Mouse (Mus musculus) neural tube, embryonic 11.5 days (tissue): ENCODE measurements around the gene Twf1. TPM values are rescaled to one million over a fixed set of nuclear protein-coding genes. Genes with fewer than 3 reads are reported as not detected.
A peak's percentile ranks its signal among the peaks of the same experiment; 100 is the strongest.

Source experiments
- ATAC-seq: fragments of 200-750 bp; cut with Nextera tagmentation; 2 replicates; pipeline ENCODE4 v1.8.0; 2017; ENCODE audit warnings: moderate number of reproducible peaks, mild to moderate bottlenecking, moderate TSS enrichment, moderate library complexity; ENCODE audit not compliant: insufficient read depth, low FRiP score, low TSS enrichment
- DNase-seq: peaks from one replicate; pipeline ENCODE4 v3.0.0-alpha.2; 2015; ENCODE audit warnings: low spot score
- H3K27ac ChIP-seq: fragments of 300-500 bp; sonication (generic); 2 replicates; pipeline ENCODE4 v1.5.1; 2014; ENCODE audit warnings: low read depth, mild to moderate bottlenecking, low read length
- H3K27me3 ChIP-seq: fragments of 300-500 bp; sonication (generic); 2 replicates; pipeline ENCODE4 v1.6.1; 2014; ENCODE audit warnings: mild to moderate bottlenecking, low read length, mixed read lengths; ENCODE audit not compliant: control insufficient read depth, insufficient read depth
- H3K36me3 ChIP-seq: fragments of 300-500 bp; sonication (generic); 2 replicates; pipeline ENCODE4 v1.6.1; 2014; ENCODE audit warnings: mild to moderate bottlenecking, low read length, moderate library complexity, mixed read lengths; ENCODE audit not compliant: control insufficient read depth, insufficient read depth
- H3K4me1 ChIP-seq: fragments of 300-500 bp; sonication (generic); 2 replicates; pipeline ENCODE4 v1.6.1; 2014; ENCODE audit warnings: low read length, mixed read lengths; ENCODE audit not compliant: control insufficient read depth, insufficient read depth
- H3K4me2 ChIP-seq: fragments of 300-500 bp; sonication (generic); 2 replicates; pipeline ENCODE4 v1.6.1; 2014; ENCODE audit warnings: low read depth, mild to moderate bottlenecking, moderate library complexity
- H3K4me3 ChIP-seq: fragments of 300-500 bp; sonication (generic); 2 replicates; pipeline ENCODE4 v1.5.1; 2014; ENCODE audit warnings: low read depth, low read length
- H3K9ac ChIP-seq: fragments of 300-500 bp; sonication (generic); 2 replicates; pipeline ENCODE4 v1.6.1; 2014; ENCODE audit warnings: mild to moderate bottlenecking, low read length
- H3K9me3 ChIP-seq: fragments of 300-500 bp; sonication (generic); 2 replicates; pipeline ENCODE4 v1.6.1; 2016; ENCODE audit warnings: low read length; ENCODE audit not compliant: control insufficient read depth
- WGBS: fragments of 180-500 bp; shearing (Covaris S2); extraction: QIAGEN DNeasy Blood & Tissue Kit; methylation state at CpG from one replicate; pipeline ENCODE4 v1.1.7; 2014; 5-methylcytosine and 5-hydroxymethylcytosine counted together
- polyA plus RNA-seq: library from polyadenylated mRNA; unstranded; fragments of >200 nt; fragmentation: Nextera tagmentation; extraction: Ambion mirVana; gene quantifications from 2 replicates; pipeline ENCODE4 v1.2.1, GENCODE M21; 2014

Gene Twf1
- polyA plus RNA-seq, 1 experiment from 2014 or later: 107 TPM

DNA sequence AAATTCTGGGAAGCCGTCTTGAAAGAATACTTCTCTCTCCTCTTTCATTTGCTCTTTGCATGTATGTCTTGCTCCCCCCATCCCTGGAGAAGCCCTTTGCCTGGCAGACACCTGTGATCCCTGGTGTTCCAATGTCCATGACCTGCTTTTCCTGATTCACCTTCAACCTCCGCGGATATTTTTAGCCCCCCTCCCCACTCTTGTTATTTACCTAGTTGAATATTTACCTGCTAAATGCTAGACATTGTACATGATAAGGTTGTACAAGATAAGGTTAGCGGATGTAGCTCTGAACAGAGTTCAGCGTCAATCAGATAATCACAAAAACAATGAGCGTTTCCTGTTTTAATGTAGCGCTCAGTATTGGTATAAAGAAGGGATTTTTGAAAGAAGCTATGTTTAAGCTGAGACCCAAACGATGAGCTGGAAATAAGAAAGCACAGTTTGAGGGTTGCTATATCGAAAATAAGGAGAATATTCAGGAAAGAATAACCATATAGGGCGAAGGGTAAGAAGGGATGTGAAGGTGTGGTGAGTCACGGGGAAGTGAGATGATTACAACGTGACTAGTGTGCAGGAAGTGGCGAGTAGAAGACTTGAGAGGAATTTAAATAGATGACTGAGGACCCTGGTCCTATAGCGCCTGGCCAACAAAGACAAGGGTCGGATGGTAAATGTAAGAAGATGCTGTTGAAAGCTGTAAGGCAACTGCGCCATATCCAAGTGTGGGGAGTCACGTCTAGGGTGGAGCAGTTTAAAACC, 30.6 kb downstream of the Twf1 start:
- DNase-seq: no peak
- no peaks in the 10 kb centered on the region for H3K9me3 ChIP-seq
- no peaks in the 10 kb centered on the region for H3K4me1 ChIP-seq
- no peaks in the 10 kb centered on the region for H3K36me3 ChIP-seq
- no peak overlapping the region for H3K4me3 ChIP-seq
- no peak for ATAC-seq
- 87% methylated on average over 17 of the region's 17 CpGs for WGBS
- no peaks in the 10 kb centered on the region for H3K27me3 ChIP-seq
- no peak overlapping the region for H3K9ac ChIP-seq
- no peak overlapping the region for H3K27ac ChIP-seq
- H3K4me2 ChIP-seq: no peak overlapping the region

DNA sequence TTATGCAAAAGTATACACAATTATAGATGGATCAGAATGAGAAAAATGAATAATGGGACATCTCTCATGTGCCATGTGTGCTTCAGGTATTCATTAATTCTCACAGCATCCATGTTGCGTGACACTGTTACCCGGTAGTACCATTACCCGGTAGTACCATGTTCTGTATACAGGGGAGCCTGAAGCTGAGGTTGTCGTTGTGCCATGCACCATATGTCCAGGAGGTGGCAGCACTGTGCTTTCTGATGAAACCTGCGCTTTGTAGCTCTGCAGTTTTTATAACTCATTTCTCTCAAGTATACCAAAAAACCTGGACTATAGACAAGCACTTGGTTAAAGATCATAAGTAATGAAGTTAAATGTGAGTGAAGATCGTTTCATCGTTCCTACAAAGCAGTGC, 32.2 kb downstream of the Twf1 start:
- no peak overlapping the region for H3K9ac ChIP-seq
- H3K9me3 ChIP-seq: no peaks in the 10 kb centered on the region
- no peak overlapping the region for H3K4me2 ChIP-seq
- no peak overlapping the region for H3K27ac ChIP-seq
- peak; percentile 86 for DNase-seq
- H3K4me1 ChIP-seq: no peaks in the 10 kb centered on the region
- ATAC-seq: peak; percentile 81
- no peak overlapping the region for H3K4me3 ChIP-seq
- WGBS: 21% methylated on average over 7 of the region's 7 CpGs
- H3K36me3 ChIP-seq: no peaks in the 10 kb centered on the region
- no peaks in the 10 kb centered on the region for H3K27me3 ChIP-seq

DNA sequence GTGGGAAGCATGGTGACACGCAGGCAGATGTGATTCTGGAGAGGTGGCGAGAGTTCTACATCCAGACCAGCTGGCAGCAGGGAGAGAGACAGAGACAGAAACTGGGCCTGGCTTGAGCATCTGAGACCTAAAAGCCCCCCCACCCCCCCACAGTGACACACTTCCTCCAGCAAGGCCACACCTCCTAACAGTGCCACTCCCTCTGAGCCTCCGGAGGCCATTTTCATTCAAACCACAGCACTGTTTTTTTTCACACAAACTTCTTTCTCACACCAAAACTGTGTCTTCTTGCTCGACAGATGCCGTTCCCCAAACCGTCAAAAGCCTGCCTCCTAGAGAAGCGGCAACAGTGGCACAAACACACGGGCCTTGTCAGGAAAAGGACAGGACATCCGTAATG, 36.2 kb downstream of the Twf1 start:
- Histone ChIP-seq H3K4me1 (no peaks in the 10 kb centered on the region), H3K27me3 (no peaks in the 10 kb centered on the region), H3K4me3 (no peak overlapping the region), H3K36me3 (no peaks in the 10 kb centered on the region), H3K9ac (no peak overlapping the region), H3K9me3 (peaks cover 4% of the 10 kb centered on the region), H3K4me2 (no peak overlapping the region), H3K27ac (no peak overlapping the region)
- ATAC-seq (no peak), DNase-seq (no peak)
- WGBS: 93% methylated on average over 9 of the region's 9 CpGs

DNA sequence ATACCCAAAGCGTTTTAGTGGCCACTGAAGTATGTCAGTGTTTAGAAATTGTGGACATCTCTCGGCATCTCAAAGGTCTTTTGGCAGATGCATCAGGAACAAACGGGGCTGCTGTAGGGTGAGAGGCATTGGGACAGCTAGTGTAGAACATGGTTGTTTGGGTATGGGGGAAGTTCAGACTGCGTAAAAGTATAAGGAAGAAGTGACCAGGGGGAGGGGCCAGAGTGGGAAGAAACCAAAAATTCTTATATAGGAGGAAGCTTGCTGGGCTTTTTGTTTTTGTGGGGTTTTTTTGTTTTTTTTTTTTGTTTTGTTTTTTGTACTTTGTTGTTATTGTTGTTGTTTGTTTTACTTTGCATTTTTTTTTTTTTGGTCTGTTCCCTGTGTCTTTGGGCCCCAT, 44.8 kb downstream of the Twf1 start:
- WGBS: 88% methylated on average over 4 of the region's 4 CpGs
- H3K27me3 ChIP-seq: no peaks in the 10 kb centered on the region
- no peaks in the 10 kb centered on the region for H3K4me1 ChIP-seq
- H3K9me3 ChIP-seq: peaks cover 3% of the 10 kb centered on the region
- no peak overlapping the region for H3K4me3 ChIP-seq
- H3K36me3 ChIP-seq: no peaks in the 10 kb centered on the region
- no peak overlapping the region for H3K9ac ChIP-seq
- DNase-seq (no peak), ATAC-seq (no peak)
- no peak overlapping the region for H3K4me2 ChIP-seq
- H3K27ac ChIP-seq: no peak overlapping the region

DNA sequence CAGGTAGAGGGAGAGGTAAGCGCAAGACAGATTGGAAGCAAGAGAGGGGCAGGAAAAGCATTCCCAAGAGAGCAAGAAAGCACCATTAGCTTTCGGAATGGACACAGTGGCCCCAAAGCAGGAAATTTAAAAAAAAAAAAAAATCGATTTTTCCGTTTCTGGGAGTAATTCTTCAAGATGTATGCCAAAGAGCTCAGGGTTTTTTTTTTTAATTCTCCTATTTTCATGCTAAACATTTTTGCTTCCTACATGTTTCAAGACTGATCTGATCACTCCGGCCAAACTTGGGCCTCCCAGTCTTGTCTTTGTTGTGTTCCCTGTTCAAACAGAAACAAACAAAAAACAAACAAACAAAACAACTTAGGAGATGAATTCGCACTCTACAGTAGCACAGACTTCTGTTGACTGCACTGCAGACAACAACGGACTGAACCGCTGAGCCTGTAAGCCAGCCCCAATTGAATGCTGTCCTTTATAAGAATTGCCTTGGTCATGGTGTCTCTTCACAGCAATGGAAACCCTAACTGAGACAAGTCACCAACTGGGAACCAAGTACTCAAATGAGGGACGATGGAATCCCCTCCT, 45.5 kb downstream of the Twf1 start:
- WGBS: 50% methylated on average over 9 of the region's 9 CpGs

DNA sequence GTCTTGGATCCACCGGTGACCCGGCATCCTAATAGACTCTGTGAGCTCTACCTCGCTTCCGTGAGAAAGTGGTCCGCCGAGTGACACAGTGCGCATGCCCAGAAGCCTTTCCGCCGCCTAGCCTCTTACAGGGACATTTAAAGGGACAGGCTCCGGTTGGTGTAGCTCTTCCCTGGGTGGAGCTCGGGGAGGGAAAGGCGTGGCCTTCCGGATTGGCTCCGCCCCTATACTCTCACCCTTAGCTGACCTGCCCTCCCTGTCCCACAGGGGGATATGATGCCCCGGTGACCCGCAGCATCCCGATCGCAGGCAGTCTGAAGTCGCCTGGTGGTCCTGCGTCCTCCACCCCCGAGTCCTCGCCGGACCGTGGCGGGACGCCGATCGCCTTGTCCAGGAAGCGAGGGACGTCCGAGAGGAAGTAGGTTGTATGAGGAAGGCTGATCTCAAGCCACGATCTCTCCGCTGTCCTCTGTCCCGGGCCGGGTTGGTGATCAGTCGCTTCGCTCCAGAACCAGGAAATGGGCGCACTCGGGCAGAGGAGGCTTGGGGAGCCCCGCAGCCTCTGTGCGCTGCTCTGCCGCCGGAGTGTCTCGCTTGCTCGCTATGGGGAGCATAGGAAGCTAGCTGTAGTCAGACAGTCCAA, 46.2 kb downstream of the Twf1 start, which contains the start of the genes Pus7l and Irak4:
Gene Pus7l, minus strand, starts transcription at position 139 of the 643 bp plus-strand sequence.
Gene Irak4, plus strand, starts transcription at position 235 of the 643 bp plus-strand sequence.
- no peaks in the 10 kb centered on the region for H3K4me1 ChIP-seq
- H3K9me3 ChIP-seq: no peaks in the 10 kb centered on the region
- DNase-seq (peak; percentile 93), ATAC-seq (peak; percentile 98)
- H3K27me3 ChIP-seq: no peaks in the 10 kb centered on the region
- peak within 1 kb of the TSS; percentile 65 for H3K4me2 ChIP-seq
- H3K4me3 ChIP-seq: peak within 1 kb of the TSS; percentile 67
- under 1% methylated on average over 45 of the region's 45 CpGs for WGBS
- peak within 1 kb of the TSS; percentile 71 for H3K9ac ChIP-seq
- H3K27ac ChIP-seq: no peak within 1 kb of the TSS
- H3K36me3 ChIP-seq: no peaks in the 10 kb centered on the region

More for the DNA sequence above, 45.5 kb downstream of the Twf1 start:
- H3K9ac ChIP-seq: peak overlapping the region; percentile 71
- ATAC-seq: no peak
- H3K27ac ChIP-seq: no peak overlapping the region
- no peaks in the 10 kb centered on the region for H3K4me1 ChIP-seq
- DNase-seq: no peak
- peak overlapping the region; percentile 67 for H3K4me3 ChIP-seq
- H3K27me3 ChIP-seq: no peaks in the 10 kb centered on the region
- H3K9me3 ChIP-seq: no peaks in the 10 kb centered on the region
- no peaks in the 10 kb centered on the region for H3K36me3 ChIP-seq
- peak overlapping the region; percentile 65 for H3K4me2 ChIP-seq

DNA sequence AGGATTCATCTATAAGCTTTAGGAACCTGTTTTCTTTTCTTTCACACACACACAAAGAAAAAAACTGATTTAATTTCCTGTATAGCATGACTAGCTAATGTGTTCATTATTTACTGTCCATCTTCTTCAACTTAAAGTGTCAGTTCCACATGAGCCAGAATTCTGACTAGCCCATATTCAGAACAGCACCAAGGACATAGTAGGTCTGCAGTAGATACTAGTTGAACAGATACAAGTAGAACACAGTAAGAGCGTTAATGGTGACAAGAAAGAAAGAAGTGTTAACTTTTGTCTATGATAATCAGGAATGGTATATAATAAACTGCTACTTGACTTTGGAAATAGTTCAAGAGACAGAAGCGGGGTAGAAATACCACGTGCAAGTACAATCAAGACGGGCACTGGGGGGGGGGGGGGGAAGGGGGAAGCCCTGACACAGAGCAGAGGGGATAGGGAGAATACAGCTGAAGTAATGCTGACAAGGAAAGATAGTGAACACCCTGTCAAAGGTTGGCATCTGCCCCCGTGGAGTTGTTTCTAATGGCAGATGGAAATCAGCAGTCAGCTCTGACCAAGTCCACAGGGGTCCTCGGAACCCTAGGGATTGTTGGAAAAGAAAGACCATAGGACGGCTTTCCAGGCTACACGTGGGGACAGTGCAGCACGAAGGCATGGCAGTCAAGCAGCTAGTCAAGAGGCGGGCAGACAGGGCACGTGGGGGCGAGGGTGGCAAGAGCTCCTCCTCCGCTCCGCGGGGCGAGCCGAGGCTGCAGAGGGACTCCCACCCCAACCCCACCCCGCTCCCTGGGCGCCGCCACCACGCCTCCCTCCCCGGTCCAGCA, 46.9 kb downstream of the Twf1 start:
- Histone ChIP-seq H3K27ac (no peak overlapping the region), H3K9me3 (no peaks in the 10 kb centered on the region), H3K9ac (peak overlapping the region; percentile 71), H3K4me2 (peak overlapping the region; percentile 65), H3K4me3 (peak overlapping the region; percentile 67), H3K36me3 (no peaks in the 10 kb centered on the region), H3K27me3 (no peaks in the 10 kb centered on the region), H3K4me1 (no peaks in the 10 kb centered on the region)
- DNase-seq (no peak), ATAC-seq (peak; percentile 81)
- 14% methylated on average over 19 of the region's 22 CpGs for WGBS

DNA sequence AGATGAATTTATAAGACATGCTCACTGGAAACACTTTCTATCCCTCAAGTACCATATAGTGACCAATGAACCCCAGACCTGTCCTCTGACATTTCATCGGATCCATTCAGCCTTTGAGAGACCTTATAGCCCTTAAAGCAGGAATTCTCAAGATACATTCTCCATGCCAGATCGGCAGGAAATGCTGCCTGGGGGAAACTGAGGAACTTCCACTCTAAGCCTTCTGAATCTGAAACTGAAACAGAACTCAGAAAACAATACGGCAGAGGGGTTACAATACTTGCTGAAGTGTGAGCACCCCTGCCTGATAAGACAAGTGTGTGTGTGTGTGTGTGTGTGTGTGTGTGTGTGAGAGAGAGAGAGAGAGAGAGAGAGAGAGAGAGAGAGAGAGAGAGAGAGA, 50.4 kb downstream of the Twf1 start:
- DNase-seq (no peak), ATAC-seq (no peak)
- H3K4me2 ChIP-seq: no peak overlapping the region
- no peaks in the 10 kb centered on the region for H3K9me3 ChIP-seq
- no peaks in the 10 kb centered on the region for H3K36me3 ChIP-seq
- no peaks in the 10 kb centered on the region for H3K4me1 ChIP-seq
- no peak overlapping the region for H3K9ac ChIP-seq
- 90% methylated on average over 3 of the region's 3 CpGs for WGBS
- H3K4me3 ChIP-seq: no peak overlapping the region
- H3K27me3 ChIP-seq: no peaks in the 10 kb centered on the region
- no peak overlapping the region for H3K27ac ChIP-seq
